Mouse (Mus musculus) urinary bladder, postnatal 14 days (tissue): Measurements from ENCODE around the gene Clasp1.
A peak's percentile ranks its signal among the peaks of the same experiment; 100 is the strongest.
"Not testable (repeated sequence)": the region's sequence is repeated elsewhere in the genome, so short reads cannot be mapped to it uniquely, and the experiment has no call there.

Source experiments
- DNase-seq: peaks from one replicate; pipeline ENCODE4 v3.0.0; 2021; ENCODE audit warnings: low spot score

Gene Clasp1

DNA sequence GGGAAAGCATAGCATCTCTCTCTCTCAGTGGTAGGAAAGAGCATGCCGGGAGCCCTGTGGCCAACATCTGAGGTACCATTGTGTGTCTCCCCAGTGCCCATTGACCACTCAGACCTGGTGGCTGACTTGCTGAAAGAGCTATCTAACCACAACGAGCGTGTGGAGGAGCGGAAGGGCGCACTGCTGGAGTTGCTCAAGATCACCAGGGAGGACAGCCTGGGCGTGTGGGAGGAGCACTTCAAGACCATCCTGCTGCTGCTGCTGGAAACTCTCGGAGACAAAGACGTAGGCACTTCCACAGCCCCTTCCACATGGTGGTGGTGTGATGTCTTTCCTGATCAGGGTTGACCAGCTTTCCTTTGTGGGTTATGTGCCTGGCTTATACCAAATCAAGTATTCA lies 192.3 kb downstream of the Clasp1 start:
- no peak for DNase-seq

DNA sequence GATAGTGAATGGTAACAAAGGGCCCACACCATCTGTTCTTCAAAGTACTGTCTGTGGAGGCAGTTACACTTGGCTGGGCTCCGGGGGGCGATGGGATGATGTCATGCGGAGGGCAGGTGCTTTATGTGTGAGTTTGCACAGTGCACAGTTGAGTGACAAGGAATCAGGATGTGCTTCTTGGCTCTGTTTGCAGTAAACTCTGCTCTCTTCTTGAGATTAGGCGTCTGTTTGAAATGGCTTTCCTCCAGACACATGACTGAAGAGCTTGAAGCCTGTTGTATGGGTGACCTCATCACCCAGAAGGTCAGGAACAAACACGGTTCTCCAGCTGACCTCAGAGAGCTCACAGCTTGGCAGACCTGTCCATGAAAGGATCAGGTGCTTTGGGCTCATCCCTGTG lies 200.9 kb downstream of the Clasp1 start:
- no peak for DNase-seq

DNA sequence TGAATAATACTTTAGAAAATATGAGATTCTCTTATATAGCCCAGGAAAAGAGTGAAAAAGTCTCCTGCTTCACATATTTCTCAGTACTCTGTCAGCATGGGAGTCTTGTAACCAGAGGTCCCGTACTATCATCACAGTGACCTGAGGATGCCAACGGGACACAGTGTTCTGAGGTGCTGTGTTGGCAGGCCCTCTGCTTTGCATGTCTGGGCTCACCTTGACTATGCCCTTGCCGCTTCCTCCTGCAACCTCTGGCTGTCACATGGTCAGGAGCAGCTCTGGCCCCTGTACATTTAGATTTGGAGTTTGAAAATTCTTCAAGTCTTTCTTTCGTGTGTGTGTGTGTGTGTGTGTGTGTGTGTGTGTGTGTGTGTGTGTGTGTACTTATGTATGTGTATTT lies 204.1 kb downstream of the Clasp1 start:
- no peak for DNase-seq

DNA sequence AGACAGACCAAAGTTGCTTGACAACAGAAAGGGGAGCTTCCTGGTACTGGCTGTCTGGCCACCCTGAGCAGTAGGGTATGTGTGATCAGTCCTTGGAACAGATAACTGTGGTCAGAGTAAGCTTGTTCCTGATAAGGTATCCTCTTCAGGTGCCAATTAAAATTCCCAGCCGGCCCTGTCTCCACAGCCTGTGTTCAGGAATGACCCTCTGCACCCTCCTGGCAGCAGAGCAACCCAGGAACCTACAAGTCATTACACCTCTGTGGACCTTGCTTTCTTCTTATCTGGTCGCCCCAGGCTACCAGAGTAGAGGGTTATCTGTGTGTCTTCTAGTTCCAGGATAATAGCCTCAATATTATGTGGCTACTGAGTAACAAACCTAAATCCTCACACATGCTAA lies 206.5 kb downstream of the Clasp1 start:
- DNase-seq: no peak

DNA sequence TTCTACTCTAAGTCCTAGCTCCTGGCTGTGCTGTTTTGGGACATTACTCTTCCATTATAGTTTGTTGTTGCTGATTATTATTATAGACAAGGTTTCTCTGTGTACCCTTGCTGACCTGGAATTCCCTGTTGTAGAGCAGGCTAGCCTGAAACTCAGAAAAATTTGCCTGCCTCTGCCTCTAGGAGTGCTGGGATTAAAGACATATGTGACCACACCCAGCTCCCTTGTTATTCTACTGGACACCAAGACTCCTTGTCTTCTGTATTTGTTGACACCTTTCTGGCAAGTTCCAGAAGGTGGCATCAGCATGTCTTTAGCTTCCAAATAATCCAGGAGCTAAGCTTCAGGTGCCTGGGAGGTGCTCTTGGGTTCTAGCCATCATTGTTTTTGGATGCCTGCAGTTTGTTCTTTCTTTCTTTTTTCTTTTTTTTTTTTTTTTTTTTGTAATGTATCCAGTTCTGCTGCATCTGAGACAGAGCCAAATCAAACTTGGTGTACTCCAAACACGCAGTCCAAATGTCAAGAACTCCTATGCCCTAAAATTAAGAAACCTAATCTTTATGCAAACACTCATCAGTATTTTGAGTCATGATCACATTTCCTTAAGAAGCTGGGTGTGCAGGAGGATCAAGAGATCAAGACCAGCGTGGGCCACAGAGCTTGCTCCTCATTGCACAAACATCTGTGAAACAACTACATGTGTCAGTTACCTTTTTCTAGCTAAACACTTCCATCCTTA lies 208.8 kb downstream of the Clasp1 start:
- DNase-seq: no peak

DNA sequence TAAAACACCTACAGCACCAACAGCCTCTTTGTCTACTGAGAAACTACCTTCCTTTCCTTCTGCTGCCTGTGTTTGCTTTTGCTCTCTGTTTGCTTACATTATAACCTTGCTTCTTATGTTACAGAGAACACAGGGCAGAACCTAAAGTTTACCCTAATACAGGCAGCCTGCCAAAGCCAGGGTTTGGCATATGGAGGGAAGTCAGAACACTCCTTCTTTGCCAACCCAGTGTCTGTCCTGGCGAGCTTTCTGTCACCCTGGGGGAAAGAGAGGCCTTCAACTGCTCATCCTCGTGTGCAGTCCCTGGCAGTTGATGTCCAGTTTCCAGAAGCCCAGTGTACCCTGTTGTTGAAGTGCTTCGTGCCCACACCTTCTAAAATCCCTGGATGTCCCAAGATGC lies 209.5 kb downstream of the Clasp1 start:
- DNase-seq: peak; percentile 11

DNA sequence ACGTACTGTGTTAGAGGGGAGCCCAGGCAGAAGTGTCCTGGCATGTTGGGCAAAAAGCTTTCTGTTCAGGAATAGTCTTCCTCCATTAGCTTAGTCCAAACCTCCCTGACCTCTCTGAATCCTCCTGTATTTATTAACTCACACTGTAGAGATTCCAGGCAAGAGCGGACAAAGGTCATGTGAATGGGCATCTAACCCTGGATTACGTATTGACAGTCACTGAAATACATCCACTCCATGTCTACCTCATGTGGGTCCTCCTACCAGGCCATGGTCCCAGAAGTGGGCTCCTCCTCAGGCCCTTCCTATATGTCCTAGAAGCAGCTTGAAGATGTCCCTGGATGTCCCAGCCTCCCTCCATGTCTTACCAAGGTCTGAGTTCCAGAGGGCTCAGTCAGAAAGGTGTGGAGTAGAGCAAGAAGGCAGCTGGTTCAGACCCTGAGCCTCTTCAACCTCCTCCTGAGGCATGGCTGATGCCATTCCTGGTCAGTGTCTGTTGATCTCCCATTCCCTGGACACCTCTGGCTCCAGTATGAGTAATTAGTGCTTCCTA lies 224.8 kb downstream of the Clasp1 start:
- no peak for DNase-seq

DNA sequence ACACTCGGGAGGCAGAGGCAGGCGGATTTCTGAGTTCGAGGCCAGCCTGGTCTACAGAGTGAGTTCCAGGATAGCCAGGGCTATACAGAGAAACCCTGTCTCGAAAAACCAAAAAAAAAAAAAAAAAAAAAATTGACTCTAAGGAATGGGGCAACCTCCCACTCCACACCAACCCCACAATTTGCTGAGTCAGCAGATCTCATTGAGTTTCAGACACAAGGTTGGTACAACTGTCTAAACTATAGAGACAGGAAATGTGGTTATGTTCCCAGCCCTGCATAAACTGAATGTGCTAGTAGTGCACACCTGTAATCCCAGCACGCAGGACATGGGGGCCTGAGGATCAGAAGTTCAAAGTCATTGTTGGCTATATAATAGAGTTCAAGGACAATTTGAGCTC lies 232.2 kb downstream of the Clasp1 start:
- not testable (repeated sequence) for DNase-seq

DNA sequence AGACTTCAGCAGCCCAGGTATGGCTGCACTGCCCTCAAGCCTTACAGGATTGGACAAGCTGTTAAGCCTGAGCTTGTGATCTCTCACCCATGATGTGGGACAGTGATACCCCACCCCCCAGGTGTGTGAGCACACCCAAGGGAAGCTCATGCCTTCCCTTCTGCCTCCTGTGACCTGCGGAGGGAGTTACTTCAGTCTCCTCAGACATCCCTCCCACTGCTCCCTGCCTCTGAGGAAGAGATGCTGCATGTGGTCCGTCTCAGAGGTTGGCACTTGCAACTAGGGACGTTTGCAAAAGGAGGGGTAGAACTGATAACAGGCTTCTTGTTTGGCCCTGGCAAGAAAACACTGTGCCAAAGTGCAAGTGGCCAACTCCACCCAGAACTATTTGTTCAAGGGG lies 234.0 kb downstream of the Clasp1 start:
- DNase-seq: peak; percentile 15

DNA sequence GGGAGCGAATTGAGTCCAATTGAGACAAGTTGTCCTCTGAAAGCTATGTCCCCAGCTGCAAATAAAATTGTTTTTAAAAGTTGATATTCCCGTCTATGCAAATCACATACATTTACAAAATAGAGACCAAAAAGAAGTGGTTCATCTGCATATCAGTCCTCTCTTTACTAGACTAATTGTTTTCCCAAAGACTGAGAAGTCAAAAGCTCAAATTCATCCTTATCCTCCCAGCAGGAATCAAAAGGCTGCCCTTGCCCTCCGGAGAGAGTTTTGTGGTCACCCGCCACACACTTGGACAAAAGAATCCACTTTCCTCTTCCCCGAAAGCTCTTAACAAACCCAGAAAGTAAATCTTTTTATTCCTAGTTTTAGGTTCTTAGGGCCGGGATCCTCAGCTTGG lies 236.6 kb downstream of the Clasp1 start:
- DNase-seq: no peak

DNA sequence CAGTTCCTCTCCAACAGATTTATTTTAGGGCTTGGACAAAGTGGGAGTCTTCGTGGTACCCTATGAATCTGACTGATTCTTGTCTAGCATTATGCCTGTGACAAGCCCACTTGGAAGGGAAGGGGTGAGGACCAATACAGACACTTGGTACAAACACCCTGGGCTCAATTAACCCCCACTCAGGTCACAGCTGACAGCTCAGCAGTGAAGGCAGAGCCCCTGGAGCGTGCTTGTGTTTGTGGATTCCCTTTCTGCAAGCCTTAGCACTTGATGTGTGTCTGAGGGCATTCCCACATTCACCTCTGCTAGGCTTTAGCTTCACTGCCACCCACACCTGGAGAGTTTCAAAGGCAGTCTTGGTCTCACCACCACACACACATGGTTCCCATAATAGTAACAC lies 237.1 kb downstream of the Clasp1 start:
- DNase-seq: no peak

DNA sequence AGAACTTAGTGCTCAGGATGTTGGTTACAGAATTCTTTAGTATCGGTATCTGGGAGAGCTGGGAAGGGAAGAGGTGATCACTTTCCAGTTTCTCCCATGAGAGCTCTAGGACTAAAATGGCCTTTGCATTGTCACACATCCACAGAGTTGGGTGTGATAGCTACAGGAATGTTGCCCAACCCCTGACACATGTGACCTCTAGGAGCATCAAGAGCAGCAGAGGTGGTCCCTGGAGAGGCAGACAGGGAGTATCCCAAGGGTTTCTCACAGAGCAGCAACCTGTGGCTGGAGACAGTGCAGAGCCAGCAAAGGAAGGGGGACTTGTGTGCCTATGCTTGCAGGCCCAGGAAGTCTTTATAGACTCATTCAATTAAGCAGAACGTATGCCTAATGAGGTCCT lies 237.6 kb downstream of the Clasp1 start:
- DNase-seq: no peak

DNA sequence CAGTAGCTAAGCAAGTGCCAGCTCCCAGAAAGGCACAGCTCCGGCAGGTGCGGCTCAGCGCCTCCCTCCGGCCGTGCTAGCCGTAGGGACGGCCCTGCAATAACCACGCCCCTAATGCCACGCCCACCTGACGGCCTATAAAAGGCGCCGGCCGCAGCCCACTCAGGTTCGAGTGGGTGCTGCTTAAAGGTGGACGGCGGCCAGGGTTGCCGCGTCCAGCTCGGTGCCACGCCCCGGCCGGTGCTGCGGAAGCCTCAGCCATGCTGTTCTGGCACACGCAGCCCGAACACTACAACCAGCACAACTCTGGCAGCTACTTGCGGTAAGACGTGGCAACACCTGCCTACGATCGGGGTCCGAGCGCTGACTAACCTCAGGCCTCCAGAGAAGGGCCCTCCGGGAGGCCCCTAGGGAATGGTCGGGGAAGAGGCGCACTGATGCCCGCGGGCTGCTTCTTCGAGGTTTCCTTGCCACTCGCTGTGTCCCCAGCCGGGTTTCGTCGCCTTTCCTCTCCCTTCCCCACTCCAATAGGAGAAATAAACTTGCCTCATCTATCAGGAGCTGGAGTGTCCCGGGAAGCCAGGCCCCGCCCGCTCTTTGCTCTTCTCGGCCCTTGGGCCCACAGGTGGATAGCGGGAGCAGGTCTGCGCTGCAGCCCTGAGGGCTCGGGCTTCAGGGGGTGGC lies 239.1 kb downstream of the Clasp1 start, which contains the start of gene Tfcp2l1:
TSS of gene Tfcp2l1 (plus strand) at position 165 of the 684 bp plus-strand sequence.
- DNase-seq: peak; percentile 92

DNA sequence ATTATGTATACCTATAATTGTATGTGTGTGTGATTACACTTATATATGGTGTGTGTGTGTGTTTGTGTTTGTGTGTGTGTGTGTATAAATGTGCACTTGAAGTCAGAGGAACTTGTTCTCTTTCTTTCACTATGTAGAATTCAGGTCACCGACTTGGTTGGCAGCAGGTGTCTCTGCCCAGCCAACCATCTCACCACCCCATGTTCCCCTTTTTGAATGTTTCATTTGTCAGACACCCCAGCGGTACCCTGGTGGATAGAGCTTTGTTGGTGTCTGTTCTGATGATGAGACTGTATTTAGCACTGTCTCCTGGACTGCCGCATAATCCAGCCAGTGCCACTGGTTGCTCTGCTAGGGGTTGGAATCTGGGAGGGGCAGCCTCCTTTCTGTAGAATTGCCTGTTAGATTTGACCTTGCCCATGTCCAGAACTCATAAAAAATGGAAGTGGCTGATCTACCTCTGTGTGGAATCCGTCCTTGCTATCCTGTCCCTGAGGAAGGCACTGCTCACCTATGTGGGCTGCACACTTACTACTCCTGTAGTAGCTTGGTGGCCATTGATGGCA lies 244.6 kb downstream of the Clasp1 start:
- DNase-seq: no peak

DNA sequence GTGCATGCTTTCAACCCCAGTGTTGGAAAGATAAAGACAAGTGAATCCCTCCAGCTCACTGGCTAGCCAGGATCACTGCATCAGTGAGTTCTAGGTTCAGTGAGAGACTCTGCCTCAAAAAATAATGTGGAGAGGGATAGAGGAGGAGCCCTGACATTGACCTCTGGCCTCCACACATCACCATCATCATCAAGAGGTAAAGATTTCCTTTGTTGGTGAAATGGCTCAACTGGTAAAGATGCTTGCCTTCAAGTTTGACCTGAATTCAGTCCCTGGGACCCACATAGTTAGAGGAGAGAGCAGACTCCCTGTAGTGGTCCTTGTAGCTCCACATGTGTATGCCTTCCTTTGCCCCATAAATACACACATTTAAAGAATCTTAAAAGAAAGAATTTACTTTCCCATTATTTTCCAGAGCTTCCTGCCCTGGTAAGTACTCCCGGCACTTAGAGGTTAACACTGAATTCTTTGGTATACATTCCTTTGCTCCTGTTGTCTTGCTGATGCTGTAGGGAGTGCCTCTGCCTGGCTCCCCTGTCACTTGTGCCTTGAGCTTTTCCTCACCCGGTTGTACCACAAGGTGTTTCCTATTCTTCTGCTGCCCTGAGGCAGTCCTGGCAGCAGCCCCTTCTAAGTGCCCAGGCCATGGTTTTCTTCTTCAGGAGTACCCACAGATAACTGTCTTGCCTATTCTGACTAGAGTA lies 253.6 kb downstream of the Clasp1 start:
- no peak for DNase-seq

DNA sequence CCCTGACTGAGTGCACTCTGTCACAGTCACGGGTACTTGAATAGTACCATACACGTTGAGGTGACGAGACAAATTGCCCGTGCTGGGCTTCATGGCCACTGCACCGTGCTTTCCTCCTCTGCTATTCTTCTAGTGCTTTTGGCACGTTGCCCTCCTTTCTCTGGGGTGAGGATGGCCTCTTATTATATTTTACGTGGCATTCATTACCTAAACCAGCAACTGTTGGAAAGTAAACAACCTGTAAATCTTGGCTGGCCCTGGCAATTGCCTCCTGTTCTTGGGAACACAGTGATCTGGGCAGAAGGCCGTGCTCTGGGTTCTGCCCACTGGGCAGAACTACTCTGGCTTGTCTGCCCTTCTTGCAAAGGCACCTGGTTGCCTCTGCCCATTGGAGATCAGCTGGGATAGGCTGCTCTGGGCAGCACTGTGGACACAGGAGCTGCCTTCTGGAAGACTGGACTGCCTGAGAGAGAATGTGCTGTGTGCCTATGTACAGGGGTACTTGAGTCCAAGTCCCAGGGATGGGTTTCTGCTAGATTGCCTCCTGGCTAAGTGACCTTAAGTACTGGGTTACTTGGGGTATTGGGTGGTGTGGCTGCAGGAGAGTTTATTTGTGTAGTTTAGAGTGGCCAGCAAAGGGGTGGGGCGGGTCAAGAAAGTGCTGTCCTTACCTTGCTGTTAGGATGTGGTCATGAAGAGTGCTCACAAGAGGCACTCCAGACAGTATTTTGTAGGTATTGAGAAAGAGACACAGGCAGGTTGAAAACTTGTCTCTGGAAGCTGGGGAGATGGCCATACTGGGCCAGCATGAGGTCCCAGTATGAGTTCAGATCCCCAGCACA lies 254.5 kb downstream of the Clasp1 start:
- peak; percentile 30 for DNase-seq

DNA sequence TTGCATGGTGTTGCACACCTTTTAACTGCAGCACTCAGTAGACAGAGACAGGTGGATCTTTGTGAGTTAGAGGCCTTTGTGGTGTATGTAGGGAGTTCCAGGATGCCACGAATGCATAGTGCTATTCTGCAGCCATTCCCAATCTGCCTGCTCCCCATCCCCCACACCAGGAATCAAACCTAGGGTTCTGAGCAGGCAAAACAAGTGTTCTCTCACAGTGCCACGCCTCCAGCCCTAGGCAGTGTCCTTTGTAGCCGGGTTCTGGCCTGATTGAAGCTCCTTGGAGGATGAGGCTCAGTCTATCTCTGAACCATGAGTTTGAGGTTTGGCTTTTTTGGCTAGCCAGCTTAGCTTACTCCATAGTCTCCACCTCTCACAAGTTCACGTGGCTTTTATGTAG lies 256.8 kb downstream of the Clasp1 start:
- DNase-seq: no peak

DNA sequence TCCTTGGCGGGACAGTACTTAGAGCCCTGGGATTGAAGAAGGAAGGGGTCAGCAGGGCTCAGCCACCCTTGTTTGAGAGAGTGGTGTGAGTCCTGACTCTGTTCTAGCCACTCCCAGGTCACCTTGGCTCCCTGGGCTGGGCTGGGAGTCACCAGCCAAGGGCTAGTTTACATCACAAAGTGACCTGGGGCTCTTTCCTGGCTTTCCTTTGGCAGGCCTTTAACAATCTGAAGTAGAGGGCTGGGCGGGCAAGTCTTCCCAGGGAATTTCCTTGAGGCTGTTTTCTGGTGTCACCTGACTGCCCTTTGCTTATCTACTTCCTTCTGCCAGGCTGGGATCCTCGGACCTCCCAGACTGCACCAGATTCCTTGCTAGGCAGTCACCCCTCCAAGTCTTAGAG lies 259.2 kb downstream of the Clasp1 start:
- DNase-seq: no peak

DNA sequence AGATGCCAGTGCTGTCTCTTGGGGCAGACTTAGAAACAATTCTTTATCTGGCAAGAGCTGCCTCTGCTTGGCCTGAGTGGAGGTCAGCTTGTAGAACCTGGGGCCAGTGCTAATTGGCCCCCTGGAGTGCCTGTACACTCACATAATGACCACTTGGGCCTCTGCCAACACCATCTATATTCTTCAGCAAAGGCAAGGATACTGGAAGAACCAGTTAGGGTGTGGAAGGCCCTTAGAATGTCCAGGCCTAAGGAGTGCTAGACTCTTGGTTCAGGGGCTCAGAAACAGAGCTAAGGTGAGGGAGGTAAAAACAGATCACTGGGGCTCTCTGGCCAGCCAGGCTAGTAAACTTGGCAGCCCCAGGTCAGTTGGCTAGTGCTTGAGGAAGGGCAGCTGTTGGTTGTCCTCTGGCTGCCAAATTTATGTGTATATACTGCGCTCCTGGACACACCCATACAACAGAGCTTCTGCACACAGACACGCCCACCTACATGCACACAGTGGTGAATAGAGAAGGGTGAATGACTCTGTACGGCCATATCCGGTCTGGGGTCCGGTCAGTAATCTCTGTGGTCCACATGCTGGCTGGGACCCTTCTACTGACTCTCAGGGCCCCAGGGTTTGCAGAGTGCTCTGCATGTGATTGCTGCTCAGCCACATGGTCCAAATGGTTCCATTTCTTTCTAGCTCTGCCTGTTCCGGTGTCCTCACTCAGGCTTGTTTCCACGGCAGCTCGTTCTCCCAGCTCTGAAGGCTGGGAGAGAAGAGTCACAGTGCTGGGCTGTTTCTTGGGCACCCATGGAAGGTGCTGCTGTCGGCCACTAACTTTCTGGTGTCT lies 261.3 kb downstream of the Clasp1 start:
- peak; percentile 66 for DNase-seq

DNA sequence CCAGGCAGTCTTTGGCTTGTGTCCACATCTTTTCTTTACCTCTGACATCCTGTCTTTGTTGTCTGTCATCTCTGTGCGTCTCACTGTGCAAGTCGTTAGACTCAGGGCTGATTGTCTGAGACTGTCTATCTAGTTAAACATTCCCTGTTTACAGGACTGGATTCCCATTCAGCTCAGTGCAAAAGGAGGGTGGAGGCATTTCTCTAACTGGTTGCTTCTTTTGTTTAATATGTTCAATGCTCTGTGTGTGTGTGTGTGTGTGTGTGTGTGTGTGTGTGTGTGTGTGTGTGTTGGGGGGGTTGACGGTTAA lies 261.9 kb downstream of the Clasp1 start:
- DNase-seq: no peak

DNA sequence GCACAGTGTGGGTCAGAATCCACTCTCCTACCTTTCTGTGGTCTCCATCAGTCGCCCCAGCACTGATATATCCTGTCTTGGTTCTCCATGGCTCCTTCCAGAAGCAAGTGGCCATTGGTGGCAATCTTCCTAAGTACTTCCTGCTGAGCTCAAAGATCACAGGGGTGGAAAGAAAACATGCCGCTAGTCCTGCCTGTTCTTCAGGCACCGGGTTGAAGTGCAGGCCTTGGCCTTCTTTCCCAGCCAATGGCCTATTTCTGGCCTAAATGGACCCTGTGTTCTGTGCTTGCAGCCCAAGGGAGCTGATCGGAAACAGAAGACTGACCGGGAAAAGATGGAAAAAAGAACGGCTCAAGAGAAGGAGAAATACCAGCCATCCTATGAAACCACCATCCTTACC lies 269.9 kb downstream of the Clasp1 start:
- no peak for DNase-seq
